Mouse (Mus musculus) spleen, adult 2 months (tissue): Measurements from ENCODE around the gene Mmp15. TPM values are rescaled to one million over a fixed set of nuclear protein-coding genes. Genes with fewer than 3 reads are reported as not detected.

Experiments
- DNase-seq, 2 experiments: peaks; one replicate each; pipeline versions ENCODE4 v3.0.0 to v3.0.0-alpha.2; 2012 to 2021; ENCODE audit warnings: low spot score in 2 of 2, low read depth in 1 of 2
- H3K27ac ChIP-seq: fragments of 200-500 bp; 2 replicates; pipeline ENCODE4 v1.5.1; 2012; ENCODE audit warnings: low read length, inconsistent platforms; ENCODE audit not compliant: insufficient read depth
- H3K27me3 ChIP-seq: fragments of 200-500 bp; 2 replicates; pipeline ENCODE4 v1.6.1; 2012; ENCODE audit warnings: mild to moderate bottlenecking, moderate library complexity, low read length, inconsistent platforms; ENCODE audit not compliant: control insufficient read depth, insufficient read depth
- H3K36me3 ChIP-seq: fragments of 200-500 bp; 2 replicates; pipeline ENCODE4 v1.6.1; 2012; ENCODE audit warnings: mild to moderate bottlenecking, low read length, inconsistent platforms; ENCODE audit not compliant: control insufficient read depth, insufficient read depth
- H3K4me1 ChIP-seq: fragments of 200-500 bp; 2 replicates; pipeline ENCODE4 v1.6.1; 2011; ENCODE audit warnings: inconsistent platforms; ENCODE audit not compliant: control insufficient read depth, insufficient read depth, insufficient read length
- H3K4me3 ChIP-seq: fragments of 200-500 bp; 2 replicates; pipeline ENCODE4 v1.5.1; 2011; ENCODE audit warnings: mild to moderate bottlenecking, inconsistent platforms; ENCODE audit not compliant: insufficient read depth, insufficient read length; ENCODE audit errors: extremely low read depth
- CTCF ChIP-seq: fragments of 200-500 bp; IDR thresholded peaks from 2 replicates; pipeline ENCODE4 v1.5.1; 2011; ENCODE audit warnings: mild to moderate bottlenecking, inconsistent platforms; ENCODE audit not compliant: insufficient read depth, insufficient read length, insufficient replicate concordance; ENCODE audit errors: extremely low read depth
- POLR2A ChIP-seq: fragments of 200-500 bp; IDR thresholded peaks from 2 replicates; pipeline ENCODE4 v1.6.1; 2011; ENCODE audit warnings: low read depth, low read length, inconsistent platforms
- WGBS: fragments of 180-500 bp; shearing (Covaris S2); methylation state at CpG from one replicate; pipeline ENCODE4 v1.1.7; 2018; 5-methylcytosine and 5-hydroxymethylcytosine counted together
- polyA plus RNA-seq: library from polyadenylated mRNA; depleted of rRNA; stranded (reverse); fragments of >200 nt; gene quantifications from 2 replicates; pipeline ENCODE4 v1.2.3, GENCODE M21; 2012

Gene Mmp15
- polyA plus RNA-seq, 1 experiment = 2.5 TPM

GRCm38 (mm10) chr8:95386037-95386436 is 34.0 kb downstream of the Mmp15 start:
- H3K4me3 ChIP-seq = no peak overlapping the region
- WGBS = 90% methylated on average over 5 of the region's 5 CpGs
- no peaks in the 10 kb centered on the region; the same call in 1 of the 2 replicates for H3K4me1 ChIP-seq
- no peak for DNase-seq
- no peaks in the 10 kb centered on the region for H3K36me3 ChIP-seq
- H3K27ac ChIP-seq = no peak overlapping the region
- no peaks in the 10 kb centered on the region for H3K27me3 ChIP-seq
- TF ChIP-seq POLR2A (no peak), CTCF (no peak)

- TF ChIP-seq POLR2A (no peak), CTCF (no peak)
- WGBS = 85% methylated on average over 10 of the region's 10 CpGs
- H3K27me3 ChIP-seq = no peaks in the 10 kb centered on the region
- H3K27ac ChIP-seq = no peak overlapping the region
- H3K4me3 ChIP-seq = no peak overlapping the region
- no peak for DNase-seq
- peaks cover 2% of the 10 kb centered on the region; the same call in 1 of the 2 replicates for H3K4me1 ChIP-seq
- H3K36me3 ChIP-seq = no peaks in the 10 kb centered on the region
Observed at GRCm38 (mm10) chr8:95387221-95387620, 35.2 kb downstream of the Mmp15 start.

DNA sequence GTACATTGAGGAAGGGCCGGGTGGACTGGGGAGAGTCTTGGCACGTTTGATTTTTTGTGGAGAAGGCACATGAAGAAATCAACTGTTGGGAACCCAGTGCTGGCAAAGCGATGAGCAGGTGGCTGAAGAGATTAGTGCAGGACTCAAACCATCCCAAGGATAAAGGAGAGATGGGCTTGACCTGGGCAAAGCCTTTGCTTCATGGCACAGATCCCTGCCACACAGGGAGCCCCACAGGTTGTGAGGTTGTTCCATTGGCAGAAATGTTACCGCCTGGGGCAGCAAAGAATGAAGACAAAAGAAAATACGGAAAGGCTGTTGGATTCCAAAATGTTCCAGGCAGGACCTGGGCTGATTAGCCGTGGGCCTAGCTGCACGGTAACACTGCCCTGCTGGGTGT is 35.9 kb downstream of the Mmp15 start:
- Histone ChIP-seq H3K27ac (no peak overlapping the region), H3K4me1 (peaks cover 2% of the 10 kb centered on the region; the same call in 1 of the 2 replicates), H3K27me3 (no peaks in the 10 kb centered on the region), H3K36me3 (no peaks in the 10 kb centered on the region), H3K4me3 (no peak overlapping the region)
- no peak for TF ChIP-seq CTCF
- no peak for TF ChIP-seq POLR2A
- no peak for DNase-seq
- WGBS = 93% methylated on average over 7 of the region's 7 CpGs

DNA sequence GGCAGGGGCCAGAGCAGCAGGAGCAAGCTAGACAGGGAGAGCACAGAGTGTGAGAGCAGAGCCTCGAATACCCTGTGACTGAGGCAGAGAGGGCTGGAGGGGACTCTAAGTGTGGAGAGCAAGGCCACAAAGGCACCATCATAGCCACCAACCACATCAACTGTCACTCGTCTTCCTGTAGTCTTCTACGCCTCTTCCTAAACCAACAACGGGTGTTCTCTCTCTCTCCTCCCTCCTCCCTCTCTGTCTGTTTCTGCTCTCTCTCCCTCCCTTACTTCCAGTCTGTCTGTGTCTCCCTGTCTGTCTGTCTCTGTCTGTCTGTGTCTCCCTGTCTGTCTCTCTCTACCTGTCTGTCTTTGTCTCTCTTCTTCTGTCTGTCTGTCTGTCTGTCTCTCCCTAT is 38.2 kb downstream of the Mmp15 start:
- no peak for TF ChIP-seq CTCF
- Histone ChIP-seq H3K36me3 (no peaks in the 10 kb centered on the region), H3K27ac (no peak overlapping the region), H3K4me1 (peaks cover 2% of the 10 kb centered on the region; the same call in 1 of the 2 replicates), H3K4me3 (no peak overlapping the region), H3K27me3 (no peaks in the 10 kb centered on the region)
- DNase-seq = no peak
- 3% methylated on average over 4 of the region's 4 CpGs for WGBS

- Histone ChIP-seq H3K4me3 (no peak overlapping the region), H3K27ac (no peak overlapping the region), H3K36me3 (no peaks in the 10 kb centered on the region), H3K27me3 (no peaks in the 10 kb centered on the region), H3K4me1 (peaks cover 2% of the 10 kb centered on the region; the same call in 1 of the 2 replicates)
- 53% methylated on average over 7 of the region's 7 CpGs for WGBS
- peak in 1 of 2 experiments; percentile 59 for DNase-seq
- TF ChIP-seq POLR2A = no peak
- TF ChIP-seq CTCF = no peak
Observed at GRCm38 (mm10) chr8:95391101-95391500, 39.0 kb downstream of the Mmp15 start.

GRCm38 (mm10) chr8:95392604-95393003 is 40.5 kb downstream of the Mmp15 start:
- Histone ChIP-seq H3K27ac (no peak overlapping the region), H3K36me3 (no peaks in the 10 kb centered on the region), H3K27me3 (no peaks in the 10 kb centered on the region), H3K4me1 (peaks cover 2% of the 10 kb centered on the region; the same call in 1 of the 2 replicates), H3K4me3 (no peak overlapping the region)
- TF ChIP-seq POLR2A = no peak
- WGBS = 21% methylated on average over 5 of the region's 5 CpGs
- DNase-seq = no peak

GRCm38 (mm10) chr8:95395186-95395918 is 43.3 kb downstream of the Mmp15 start:
- H3K4me1 ChIP-seq = peaks cover 2% of the 10 kb centered on the region; the same call in 1 of the 2 replicates
- 28% methylated on average over 8 of the region's 8 CpGs for WGBS
- no peaks in the 10 kb centered on the region for H3K36me3 ChIP-seq
- H3K4me3 ChIP-seq = no peak overlapping the region
- no peaks in the 10 kb centered on the region for H3K27me3 ChIP-seq
- H3K27ac ChIP-seq = no peak overlapping the region
- no peak for DNase-seq
- no peak for TF ChIP-seq POLR2A
- TF ChIP-seq CTCF = no peak
